Mouse (Mus musculus) limb, embryonic 12.5 days (tissue): ENCODE data around the gene Il15ra. TPM values are rescaled to one million over a fixed set of nuclear protein-coding genes. Genes with fewer than 3 reads are reported as not detected.
A peak's percentile ranks its signal among the peaks of the same experiment; 100 is the strongest.

Experiments used
- ATAC-seq: fragments of 200-750 bp; cut with Nextera tagmentation; 2 replicates; pipeline ENCODE4 v1.8.0; 2017; ENCODE audit warnings: low read depth, moderate TSS enrichment; ENCODE audit not compliant: insufficient number of reproducible peaks, insufficient read depth, low FRiP score, low TSS enrichment
- H3K27ac ChIP-seq: fragments of 300-500 bp; sonication (generic); 2 replicates; pipeline ENCODE4 v1.5.1; 2016; ENCODE audit warnings: mild to moderate bottlenecking, moderate library complexity
- H3K27me3 ChIP-seq: fragments of 300-500 bp; sonication (generic); 2 replicates; pipeline ENCODE4 v1.6.1; 2016; ENCODE audit warnings: mild to moderate bottlenecking, moderate library complexity
- H3K36me3 ChIP-seq: fragments of 300-500 bp; sonication (generic); 2 replicates; pipeline ENCODE4 v1.6.1; 2016; ENCODE audit warnings: mild to moderate bottlenecking, moderate library complexity
- H3K4me1 ChIP-seq: fragments of 300-500 bp; sonication (generic); replicated peaks from 2 replicates; pipeline ENCODE4 v1.6.1; 2016
- H3K4me2 ChIP-seq: fragments of 300-500 bp; sonication (generic); 2 replicates; pipeline ENCODE4 v1.6.1; 2016; ENCODE audit warnings: mild to moderate bottlenecking, moderate library complexity
- H3K4me3 ChIP-seq: fragments of 300-500 bp; sonication (generic); replicated peaks from 2 replicates; pipeline ENCODE4 v1.5.1; 2016; ENCODE audit warnings: mild to moderate bottlenecking
- H3K9ac ChIP-seq: fragments of 300-500 bp; sonication (generic); replicated peaks from 2 replicates; pipeline ENCODE4 v1.6.1; 2016; ENCODE audit warnings: mild to moderate bottlenecking, moderate library complexity
- H3K9me3 ChIP-seq: fragments of 300-500 bp; sonication (generic); 2 replicates; pipeline ENCODE4 v1.6.1; 2016; ENCODE audit warnings: mild to moderate bottlenecking, moderate library complexity
- WGBS: fragments of 180-500 bp; shearing (Covaris S2); methylation state at CpG from one replicate; pipeline ENCODE4 v1.1.7; 2016; 5-methylcytosine and 5-hydroxymethylcytosine counted together
- polyA plus RNA-seq: library from polyadenylated mRNA; unstranded; fragments of >200 nt; fragmentation: Nextera tagmentation; extraction: Ambion mirVana; gene quantifications from 2 replicates; pipeline ENCODE4 v1.2.1, GENCODE M21; 2016

Gene Il15ra
- polyA plus RNA-seq, 1 experiment from 2014 or later = 0.88 TPM

GRCm38 (mm10) chr2:11778087-11778823 lies 73.2 kb downstream of the Il15ra start:
- Histone ChIP-seq H3K27ac (peak overlapping the region; percentile 94), H3K9ac (peak overlapping the region; percentile 76), H3K4me2 (peak overlapping the region; percentile 75), H3K4me3 (peak overlapping the region; percentile 78), H3K4me1 (peaks cover 23% of the 10 kb centered on the region), H3K27me3 (no peaks in the 10 kb centered on the region), H3K9me3 (no peaks in the 10 kb centered on the region), H3K36me3 (peaks cover 30% of the 10 kb centered on the region)
- WGBS = under 1% methylated on average over 43 of the region's 43 CpGs
- peak; percentile 86 for ATAC-seq

Other genes with a start within 250 kb of the Il15ra start
- 15.7 and 15.9 TPM in 2 replicates for gene Pfkfb3, start 151.2 kb upstream of the Il15ra start, polyA plus RNA-seq
- gene Rbm17, start 101.1 kb upstream of the Il15ra start, polyA plus RNA-seq = 189 and 193 TPM in 2 replicates
- gene Gm17490, start 79.0 kb upstream of the Il15ra start, polyA plus RNA-seq = not detected in 2 replicates
- not detected in 2 replicates for gene Il2ra, start 62.5 kb upstream of the Il15ra start, polyA plus RNA-seq
- gene Fbh1, start 72.3 kb downstream of the Il15ra start, polyA plus RNA-seq = 144 and 146 TPM in 2 replicates
- gene Ankrd16, start 72.6 kb downstream of the Il15ra start, polyA plus RNA-seq = 54.8 and 58.5 TPM in 2 replicates